Mouse (Mus musculus) lung, embryonic 16.5 days (tissue): ENCODE results near the gene Ift43. TPM values are rescaled to one million over a fixed set of nuclear protein-coding genes. Genes with fewer than 3 reads are reported as not detected.
A peak's percentile ranks its signal among the peaks of the same experiment; 100 is the strongest.

Source experiments
- ATAC-seq: fragments of 200-750 bp; cut with Nextera tagmentation; 2 replicates; pipeline ENCODE4 v1.8.0; 2017; ENCODE audit warnings: low read depth, mild to moderate bottlenecking, moderate library complexity
- H3K27ac ChIP-seq: fragments of 300-500 bp; sonication (generic); 2 replicates; pipeline ENCODE4 v1.5.1; 2014; ENCODE audit warnings: mild to moderate bottlenecking, control low read depth, low read length
- H3K27me3 ChIP-seq: fragments of 300-500 bp; sonication (generic); 2 replicates; pipeline ENCODE4 v1.6.1; 2014; ENCODE audit warnings: low read depth, low read length, mixed read lengths; ENCODE audit not compliant: control insufficient read depth, insufficient read depth
- H3K36me3 ChIP-seq: fragments of 300-500 bp; sonication (generic); 2 replicates; pipeline ENCODE4 v1.6.1; 2014; ENCODE audit warnings: low read length; ENCODE audit not compliant: control insufficient read depth, insufficient read depth
- H3K4me1 ChIP-seq: fragments of 300-500 bp; sonication (generic); replicated peaks from 2 replicates; pipeline ENCODE4 v1.6.1; 2014; ENCODE audit warnings: low read length, mixed read lengths; ENCODE audit not compliant: control insufficient read depth, insufficient read depth
- H3K4me2 ChIP-seq: fragments of 300-500 bp; sonication (generic); 2 replicates; pipeline ENCODE4 v1.6.1; 2014; ENCODE audit warnings: low read depth, low read length, control low read depth
- H3K4me3 ChIP-seq: fragments of 300-500 bp; sonication (generic); 2 replicates; pipeline ENCODE4 v1.5.1; 2014; ENCODE audit warnings: mild to moderate bottlenecking, low read length, control low read depth
- H3K9ac ChIP-seq: fragments of 300-500 bp; sonication (generic); 2 replicates; pipeline ENCODE4 v1.6.1; 2014; ENCODE audit warnings: low read length, control low read depth
- H3K9me3 ChIP-seq: fragments of 300-500 bp; sonication (generic); 2 replicates; pipeline ENCODE4 v1.6.1; 2016; ENCODE audit warnings: low read length; ENCODE audit not compliant: control insufficient read depth
- WGBS: fragments of 180-500 bp; shearing (Covaris S2); extraction: QIAGEN DNeasy Blood & Tissue Kit; methylation state at CpG from one replicate; pipeline ENCODE4 v1.1.7; 2014; 5-methylcytosine and 5-hydroxymethylcytosine counted together
- polyA plus RNA-seq: library from polyadenylated mRNA; unstranded; fragments of >200 nt; fragmentation: Nextera tagmentation; extraction: Ambion mirVana; gene quantifications from 2 replicates; pipeline ENCODE4 v1.2.1, GENCODE M21; 2015

Ift43 gene
- polyA plus RNA-seq, 1 experiment from 2014 or later: 106 TPM

DNA sequence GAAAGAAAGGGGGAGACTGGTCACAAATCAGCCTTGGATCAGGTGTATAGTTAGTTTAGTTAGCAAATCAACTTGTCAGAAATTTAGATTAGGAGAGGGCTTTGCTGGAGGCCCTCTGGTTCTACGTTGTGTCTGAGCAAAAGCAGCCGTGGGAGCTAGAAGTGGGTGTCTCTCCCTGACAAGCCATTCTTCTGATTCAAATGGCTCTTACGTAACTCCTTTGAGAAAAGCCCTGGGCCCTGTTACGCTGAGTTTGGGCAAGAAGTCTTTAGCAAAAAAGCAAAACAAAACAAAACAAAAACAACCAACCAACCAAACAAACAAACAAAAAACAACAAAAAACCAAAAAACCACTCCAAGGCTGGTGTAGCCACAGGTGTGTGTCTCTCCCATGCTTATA is 8.4 kb downstream of the Ift43 start:
- no peak for ATAC-seq
- Histone ChIP-seq H3K27ac (peak overlapping the region; percentile 67), H3K9me3 (no peaks in the 10 kb centered on the region), H3K27me3 (no peaks in the 10 kb centered on the region), H3K4me3 (no peak overlapping the region), H3K36me3 (peaks cover 4% of the 10 kb centered on the region), H3K4me2 (no peak overlapping the region), H3K4me1 (no peaks in the 10 kb centered on the region), H3K9ac (no peak overlapping the region)
- WGBS: 59% methylated on average over 4 of the region's 4 CpGs

DNA sequence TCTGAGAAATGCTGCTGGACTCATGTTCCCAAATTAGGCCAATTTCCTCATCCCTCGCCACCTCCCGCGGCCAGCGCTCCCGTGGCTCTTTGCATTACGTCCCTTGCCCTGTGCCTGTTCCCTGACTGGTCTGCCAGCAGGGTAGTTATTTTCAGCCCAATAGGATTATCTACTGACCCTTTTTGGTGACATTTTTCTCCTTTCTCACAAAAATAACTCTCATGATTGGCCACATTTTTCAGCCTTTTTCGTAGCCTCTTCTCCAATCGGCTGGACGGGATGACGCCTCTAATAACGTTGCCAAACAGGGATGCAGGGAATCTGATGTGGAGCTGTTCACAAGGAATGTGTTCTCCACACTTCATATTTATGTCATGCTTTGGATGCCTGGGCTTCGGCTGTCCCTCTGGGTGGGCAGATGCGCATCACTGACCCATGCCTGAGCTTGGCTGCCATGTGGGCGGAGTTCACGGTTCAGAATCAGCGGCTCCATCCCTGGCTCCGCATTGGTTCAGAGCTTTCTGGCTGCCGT is 9.3 kb downstream of the Ift43 start:
- Histone ChIP-seq H3K4me3 (no peak overlapping the region), H3K36me3 (peaks cover 4% of the 10 kb centered on the region), H3K9me3 (no peaks in the 10 kb centered on the region), H3K27ac (peak overlapping the region; percentile 67), H3K27me3 (no peaks in the 10 kb centered on the region), H3K9ac (no peak overlapping the region; the same call in 1 of the 2 replicates), H3K4me2 (peak overlapping the region; percentile 22; the same call in 1 of the 2 replicates), H3K4me1 (no peaks in the 10 kb centered on the region)
- peak; percentile 87 for ATAC-seq
- 44% methylated on average over 18 of the region's 18 CpGs for WGBS

DNA sequence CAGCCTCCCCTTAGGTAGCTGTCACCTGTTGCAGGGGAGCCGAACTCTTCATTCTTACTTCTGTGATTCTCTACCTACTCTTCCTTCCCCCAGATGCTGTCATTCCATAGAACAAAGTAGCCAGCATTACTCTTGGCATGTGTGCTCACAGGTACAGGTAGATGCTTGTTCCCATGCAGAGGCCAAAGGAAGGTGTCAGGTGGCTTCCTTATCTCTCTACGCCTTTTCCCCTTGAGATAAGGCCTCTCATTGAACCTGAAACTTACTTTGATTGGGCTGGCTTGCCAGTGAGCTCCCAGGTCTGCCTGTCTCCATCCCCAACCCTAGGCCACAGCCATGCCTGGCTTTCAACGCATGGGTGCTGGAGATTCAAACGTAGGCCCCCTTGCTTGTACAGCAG is 11.7 kb downstream of the Ift43 start:
- no peak overlapping the region for H3K27ac ChIP-seq
- WGBS: 69% methylated on average over 4 of the region's 4 CpGs
- H3K4me2 ChIP-seq: no peak overlapping the region
- no peaks in the 10 kb centered on the region for H3K4me1 ChIP-seq
- H3K27me3 ChIP-seq: no peaks in the 10 kb centered on the region
- H3K36me3 ChIP-seq: peaks cover 3% of the 10 kb centered on the region; the same call in 1 of the 2 replicates
- H3K9ac ChIP-seq: no peak overlapping the region
- H3K9me3 ChIP-seq: no peaks in the 10 kb centered on the region
- H3K4me3 ChIP-seq: no peak overlapping the region
- no peak for ATAC-seq

DNA sequence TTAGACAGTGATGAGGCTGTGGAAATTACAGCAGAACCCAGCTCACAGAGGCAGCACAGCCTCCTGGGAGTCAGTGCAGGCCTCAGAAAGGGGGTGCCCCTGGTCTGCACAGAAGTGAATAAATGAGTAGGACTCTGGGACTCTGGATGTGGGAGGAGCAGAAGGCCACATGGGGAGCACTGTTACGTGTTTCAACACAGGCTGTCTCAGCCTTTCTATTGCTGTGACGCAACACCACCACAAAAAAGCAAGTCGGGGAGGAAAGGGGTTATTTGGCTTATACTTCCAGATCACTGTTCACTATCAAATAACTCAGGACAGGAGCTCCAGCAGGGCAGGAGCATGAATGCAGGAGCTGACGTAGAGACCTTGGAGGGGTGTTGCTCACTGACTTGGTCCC is 13.5 kb downstream of the Ift43 start:
- Histone ChIP-seq H3K27ac (no peak overlapping the region), H3K9me3 (no peaks in the 10 kb centered on the region), H3K4me3 (no peak overlapping the region), H3K4me2 (no peak overlapping the region), H3K27me3 (no peaks in the 10 kb centered on the region), H3K4me1 (no peaks in the 10 kb centered on the region), H3K36me3 (no peaks in the 10 kb centered on the region), H3K9ac (no peak overlapping the region)
- WGBS: 89% methylated on average over 4 of the region's 4 CpGs
- no peak for ATAC-seq

DNA sequence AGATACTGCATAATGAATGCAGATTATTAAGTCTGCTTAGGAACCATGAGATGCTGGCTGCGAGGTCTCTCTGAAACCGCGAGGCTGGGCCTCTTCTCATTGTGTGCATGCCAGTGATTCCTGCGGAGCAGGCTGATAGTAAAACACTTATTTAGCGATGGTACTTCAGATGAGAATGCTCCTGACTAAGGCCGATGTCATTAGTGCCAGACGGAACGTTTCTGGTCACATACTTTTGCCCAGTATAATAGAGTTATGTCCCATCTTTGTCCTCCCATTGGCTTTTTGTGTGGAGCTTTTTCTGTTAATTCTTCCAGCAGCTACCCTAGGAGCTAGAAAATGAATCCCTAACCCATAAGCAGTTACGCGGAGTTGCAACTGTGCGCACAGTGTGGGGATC is 15.4 kb downstream of the Ift43 start:
- Histone ChIP-seq H3K4me3 (no peak overlapping the region), H3K27me3 (no peaks in the 10 kb centered on the region), H3K9ac (no peak overlapping the region), H3K36me3 (no peaks in the 10 kb centered on the region), H3K4me2 (no peak overlapping the region), H3K27ac (no peak overlapping the region), H3K9me3 (no peaks in the 10 kb centered on the region), H3K4me1 (no peaks in the 10 kb centered on the region)
- WGBS: 78% methylated on average over 11 of the region's 11 CpGs
- ATAC-seq: no peak

DNA sequence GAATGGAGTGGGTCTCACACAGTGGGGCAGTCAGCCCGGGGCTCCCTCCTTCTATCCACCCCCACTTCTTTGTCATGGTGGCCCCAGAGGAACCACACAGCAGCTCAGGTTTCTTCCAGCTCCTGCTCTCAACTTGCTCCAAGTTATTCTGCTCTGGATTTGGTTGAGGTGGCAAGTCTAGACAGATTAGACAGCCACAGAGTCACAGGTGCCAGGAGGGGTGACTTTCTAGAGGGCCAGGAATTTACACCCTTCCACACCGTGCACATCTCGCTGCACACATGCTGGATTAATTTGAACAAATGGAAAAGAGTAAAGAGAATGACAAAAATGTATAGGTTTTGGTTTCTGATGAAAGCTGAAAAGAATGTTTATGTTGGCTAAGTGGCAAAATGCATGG is 18.4 kb downstream of the Ift43 start:
- 75% methylated on average over 3 of the region's 3 CpGs for WGBS
- Histone ChIP-seq H3K4me1 (peaks cover 20% of the 10 kb centered on the region), H3K4me3 (no peak overlapping the region), H3K27ac (no peak overlapping the region), H3K9ac (no peak overlapping the region), H3K36me3 (no peaks in the 10 kb centered on the region), H3K4me2 (no peak overlapping the region), H3K9me3 (no peaks in the 10 kb centered on the region), H3K27me3 (no peaks in the 10 kb centered on the region)
- no peak for ATAC-seq

DNA sequence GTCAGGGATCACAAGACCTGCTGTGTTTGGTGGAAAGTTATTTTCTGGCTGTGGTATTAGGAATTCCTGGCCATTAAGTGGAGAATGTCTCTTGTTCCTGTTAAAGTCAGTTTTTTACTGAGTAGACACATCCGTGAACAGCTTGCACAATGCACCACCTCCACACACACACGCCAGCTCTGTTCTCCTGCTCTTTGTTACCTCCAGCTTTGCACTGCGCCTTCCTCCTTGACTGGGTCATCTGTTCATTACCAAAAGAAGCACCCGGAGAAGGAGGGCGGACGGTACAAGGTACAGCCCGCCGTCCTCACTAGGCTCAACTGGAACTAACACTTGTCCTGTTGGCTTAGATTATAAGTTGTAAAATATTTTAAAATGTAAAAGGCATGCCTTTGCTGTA is 20.3 kb downstream of the Ift43 start:
- H3K36me3 ChIP-seq: no peaks in the 10 kb centered on the region
- no peaks in the 10 kb centered on the region for H3K27me3 ChIP-seq
- WGBS: 78% methylated on average over 8 of the region's 8 CpGs
- no peak overlapping the region for H3K27ac ChIP-seq
- H3K9me3 ChIP-seq: no peaks in the 10 kb centered on the region
- H3K9ac ChIP-seq: no peak overlapping the region
- H3K4me2 ChIP-seq: no peak overlapping the region
- no peak overlapping the region for H3K4me3 ChIP-seq
- peaks cover 20% of the 10 kb centered on the region for H3K4me1 ChIP-seq
- no peak for ATAC-seq

DNA sequence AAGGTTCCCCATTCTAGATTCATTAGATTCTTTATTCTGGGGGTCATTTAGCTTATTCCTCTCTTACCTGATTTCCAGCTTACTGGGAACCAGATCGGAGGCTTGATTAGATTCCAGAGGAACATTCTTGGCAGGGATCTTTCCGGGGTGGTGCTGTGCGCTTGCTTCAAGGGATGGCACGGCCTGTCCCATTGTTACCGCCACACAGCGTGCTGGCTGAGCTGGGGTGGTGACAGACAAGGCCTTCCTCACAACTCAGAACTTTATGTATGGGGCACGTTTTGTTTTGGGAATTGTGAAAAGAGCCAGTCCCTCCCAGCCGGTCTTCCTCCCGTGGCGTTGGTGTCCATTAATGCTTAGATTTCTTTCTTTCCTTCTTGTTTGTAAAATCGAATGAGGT is 21.1 kb downstream of the Ift43 start:
- ATAC-seq: 0 out of 2 replicates have a peak, but pooled peaks have one; percentile 16
- Histone ChIP-seq H3K4me2 (no peak overlapping the region), H3K27me3 (no peaks in the 10 kb centered on the region), H3K36me3 (no peaks in the 10 kb centered on the region), H3K9me3 (no peaks in the 10 kb centered on the region), H3K9ac (peak overlapping the region; percentile 34; the same call in 1 of the 2 replicates), H3K4me1 (peaks cover 20% of the 10 kb centered on the region), H3K4me3 (no peak overlapping the region), H3K27ac (peak overlapping the region; percentile 72; the same call in 1 of the 2 replicates)
- 37% methylated on average over 11 of the region's 11 CpGs for WGBS

DNA sequence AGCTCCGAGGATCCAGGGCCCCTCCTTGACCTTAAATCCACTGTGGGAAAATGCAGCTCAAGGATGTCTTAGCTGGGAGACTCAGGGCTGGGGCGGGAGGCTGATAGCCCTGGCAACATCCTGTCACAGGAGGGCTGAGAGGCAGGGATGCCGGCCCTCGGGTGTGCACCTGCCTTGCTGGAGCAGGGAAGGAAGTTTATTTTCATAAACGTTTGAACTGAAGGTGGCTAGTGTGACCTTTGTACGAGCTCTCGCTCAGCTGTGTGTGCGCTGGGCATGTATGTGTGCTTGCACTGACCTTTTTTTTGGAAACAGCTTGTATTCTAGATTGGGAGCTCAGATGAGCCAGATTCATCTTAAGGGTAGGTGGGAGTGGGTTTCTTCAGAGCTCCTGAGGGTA is 21.5 kb downstream of the Ift43 start:
- no peaks in the 10 kb centered on the region for H3K9me3 ChIP-seq
- ATAC-seq: peak; percentile 21
- H3K36me3 ChIP-seq: no peaks in the 10 kb centered on the region
- WGBS: 25% methylated on average over 8 of the region's 8 CpGs
- H3K4me1 ChIP-seq: peaks cover 20% of the 10 kb centered on the region
- no peaks in the 10 kb centered on the region for H3K27me3 ChIP-seq
- peak overlapping the region; percentile 72 for H3K27ac ChIP-seq
- 0 out of 2 replicates have a peak overlapping the region, but pooled peaks have one; percentile 34 for H3K9ac ChIP-seq
- no peak overlapping the region for H3K4me2 ChIP-seq
- H3K4me3 ChIP-seq: no peak overlapping the region

DNA sequence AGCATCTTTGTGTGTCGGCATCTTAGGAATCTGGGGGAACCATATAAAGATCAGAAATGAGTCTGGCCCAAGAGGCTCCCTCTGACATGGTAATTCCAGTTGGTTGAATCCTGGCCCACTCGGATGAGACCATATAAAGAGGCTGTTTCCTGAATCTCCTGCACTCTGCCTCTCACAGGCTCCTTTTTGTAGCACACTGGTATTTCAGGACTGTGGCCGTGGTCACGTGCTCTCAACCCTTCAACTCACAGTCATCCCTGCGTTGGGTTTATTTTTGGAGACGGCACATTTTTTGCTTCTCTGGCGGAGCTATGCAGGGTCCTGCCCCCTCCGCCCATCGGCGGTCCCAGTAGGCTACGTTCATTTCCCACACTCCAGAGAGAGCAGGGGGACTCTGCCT is 22.0 kb downstream of the Ift43 start:
- Histone ChIP-seq H3K9ac (no peak overlapping the region), H3K9me3 (no peaks in the 10 kb centered on the region), H3K4me3 (no peak overlapping the region), H3K4me1 (peaks cover 20% of the 10 kb centered on the region), H3K4me2 (no peak overlapping the region), H3K27me3 (no peaks in the 10 kb centered on the region), H3K27ac (peak overlapping the region; percentile 72), H3K36me3 (no peaks in the 10 kb centered on the region)
- peak; percentile 79 for ATAC-seq
- 21% methylated on average over 11 of the region's 11 CpGs for WGBS
